Mouse (Mus musculus) MEL (cell line): ENCODE measurements around the gene 4933428G20Rik. TPM values are rescaled to one million over a fixed set of nuclear protein-coding genes. Genes with fewer than 3 reads are reported as not detected.

Source experiments
- DNase-seq: peaks from one replicate; pipeline ENCODE4 v3.0.0; 2011; ENCODE audit warnings: low read depth, low spot score
- H3K27ac ChIP-seq: 2 replicates; pipeline ENCODE4 v1.5.1; 2012; ENCODE audit warnings: low read depth, mild to moderate bottlenecking, control low read depth, low read length, moderate library complexity; ENCODE audit not compliant: control insufficient read depth
- H3K27me3 ChIP-seq, 2 experiments: fragments of 150-350 bp in 1 of 2; sonication (generic) in 1 of 2; 2 replicates each; pipeline ENCODE4 v1.6.1; 2012; ENCODE audit warnings: low read length in 2 of 2, mild to moderate bottlenecking in 2 of 2, improper control_type of control experiment in 1 of 2, moderate library complexity in 1 of 2; ENCODE audit not compliant: insufficient read depth in 2 of 2, control insufficient read depth in 1 of 2
- H3K36me3 ChIP-seq, 2 experiments: 2 replicates each; pipeline ENCODE4 v1.6.1; 2012 to 2014; ENCODE audit warnings: low read length in 2 of 2, improper control_type of control experiment in 1 of 2, inconsistent platforms in 1 of 2, mild to moderate bottlenecking in 1 of 2; ENCODE audit not compliant: insufficient read depth in 2 of 2, control insufficient read depth in 1 of 2
- H3K4me1 ChIP-seq, 2 experiments: fragments of 150-350 bp in 1 of 2; sonication (generic) in 1 of 2; 2 replicates each; pipeline ENCODE4 v1.6.1; 2012; ENCODE audit warnings: low read length in 2 of 2, improper control_type of control experiment in 1 of 2, mild to moderate bottlenecking in 1 of 2; ENCODE audit not compliant: insufficient read depth in 2 of 2, control insufficient read depth in 1 of 2
- H3K4me3 ChIP-seq, 2 experiments: fragments of 150-350 bp in 1 of 2; sonication (generic) in 1 of 2; 2 replicates each; pipeline ENCODE4 v1.5.1; 2012; ENCODE audit warnings: low read depth in 2 of 2, low read length in 2 of 2, mild to moderate bottlenecking in 2 of 2, moderate library complexity in 2 of 2, control low read depth in 1 of 2, improper control_type of control experiment in 1 of 2; ENCODE audit not compliant: control insufficient read depth in 1 of 2, insufficient read depth in 1 of 2
- H3K79me2 ChIP-seq: 2 replicates; pipeline ENCODE4 v1.6.1; 2012; ENCODE audit warnings: mild to moderate bottlenecking, low read length, moderate library complexity; ENCODE audit not compliant: control insufficient read depth, poor library complexity, insufficient read depth
- H3K9ac ChIP-seq: 2 replicates; pipeline ENCODE4 v1.6.1; 2012; ENCODE audit warnings: low read depth, mild to moderate bottlenecking, control low read depth, low read length, moderate library complexity; ENCODE audit not compliant: control insufficient read depth, poor library complexity, severe bottlenecking
- H3K9me3 ChIP-seq: fragments of 150-350 bp; sonication (generic); replicated peaks from 2 replicates; pipeline ENCODE4 v1.6.1; 2012; ENCODE audit warnings: mild to moderate bottlenecking, low read length, improper control_type of control experiment, moderate library complexity; ENCODE audit not compliant: insufficient read depth
- BHLHE40 ChIP-seq: IDR thresholded peaks from 2 replicates; pipeline ENCODE4 v1.6.1; 2012; ENCODE audit warnings: low read depth, mild to moderate bottlenecking, inconsistent platforms, low read length, improper control_type of control experiment, borderline replicate concordance
- CTCF ChIP-seq, 3 experiments: IDR thresholded peaks in 2 of 3; conservative IDR thresholded peaks in 1 of 3; 2 replicates each; pipeline ENCODE4 v1.5.1; 2011 to 2012; ENCODE audit warnings: low read length in 3 of 3, low read depth in 2 of 3, mild to moderate bottlenecking in 2 of 3, improper control_type of control experiment in 1 of 3, inconsistent platforms in 1 of 3, mixed read lengths in 1 of 3, moderate library complexity in 1 of 3; ENCODE audit not compliant: control insufficient read depth in 1 of 3, insufficient read depth in 1 of 3, poor library complexity in 1 of 3, severe bottlenecking in 1 of 3
- ELF1 ChIP-seq: IDR thresholded peaks from 2 replicates; pipeline ENCODE4 v1.6.1; 2014; ENCODE audit warnings: low read depth, mild to moderate bottlenecking, inconsistent platforms, low read length, improper control_type of control experiment, moderate library complexity
- GATA1 ChIP-seq: IDR thresholded peaks from 2 replicates; pipeline ENCODE4 v1.6.1; 2011; ENCODE audit warnings: low read depth, low read length, improper control_type of control experiment
- HCFC1 ChIP-seq: IDR thresholded peaks from 2 replicates; pipeline ENCODE4 v1.6.1; 2012; ENCODE audit warnings: low read depth, mild to moderate bottlenecking, inconsistent platforms, low read length, improper control_type of control experiment, moderate library complexity
- MAFK ChIP-seq: IDR thresholded peaks from 2 replicates; pipeline ENCODE4 v1.6.1; 2011; ENCODE audit warnings: low read depth, mild to moderate bottlenecking, low read length, improper control_type of control experiment, borderline replicate concordance
- MAX ChIP-seq: IDR thresholded peaks from 2 replicates; pipeline ENCODE4 v1.6.1; 2011; ENCODE audit warnings: low read length, improper control_type of control experiment
- MAZ ChIP-seq: IDR thresholded peaks from 2 replicates; pipeline ENCODE4 v1.6.1; 2012; ENCODE audit warnings: low read depth, mild to moderate bottlenecking, inconsistent platforms, low read length, improper control_type of control experiment
- MEF2A ChIP-seq: IDR thresholded peaks from 2 replicates; pipeline ENCODE4 v1.6.1; 2014; ENCODE audit warnings: low read depth, mild to moderate bottlenecking, inconsistent platforms, low read length, improper control_type of control experiment; ENCODE audit not compliant: poor library complexity, insufficient replicate concordance, severe bottlenecking; ENCODE audit errors: extremely low read depth
- NELFE ChIP-seq: IDR thresholded peaks from 2 replicates; pipeline ENCODE4 v1.6.1; 2011; ENCODE audit warnings: low read depth, low read length, improper control_type of control experiment
- POLR2A ChIP-seq, 2 experiments: IDR thresholded peaks; 2 replicates each; pipeline ENCODE4 v1.6.1; 2011 to 2012; ENCODE audit warnings: low read length in 2 of 2, mild to moderate bottlenecking in 2 of 2, control low read depth in 1 of 2, improper control_type of control experiment in 1 of 2, low read depth in 1 of 2, moderate library complexity in 1 of 2; ENCODE audit not compliant: control insufficient read depth in 1 of 2, insufficient read depth in 1 of 2, poor library complexity in 1 of 2
- POLR2AphosphoS2 ChIP-seq: IDR thresholded peaks from 2 replicates; pipeline ENCODE4 v1.6.1; 2011; ENCODE audit warnings: low read length, improper control_type of control experiment
- POLR2AphosphoS5 ChIP-seq: IDR thresholded peaks from 2 replicates; pipeline ENCODE4 v1.6.1; 2012; ENCODE audit warnings: low read depth, borderline replicate concordance, mild to moderate bottlenecking, inconsistent platforms, low read length, moderate library complexity, mixed read lengths
- SIN3A ChIP-seq: IDR thresholded peaks from 2 replicates; pipeline ENCODE4 v1.6.1; 2012; ENCODE audit warnings: low read length, improper control_type of control experiment, inconsistent platforms
- SMC3 ChIP-seq: IDR thresholded peaks from 2 replicates; pipeline ENCODE4 v1.6.1; 2011; ENCODE audit warnings: low read depth, low read length, improper control_type of control experiment
- TAL1 ChIP-seq: IDR thresholded peaks from 2 replicates; pipeline ENCODE4 v1.6.1; 2012; ENCODE audit warnings: mild to moderate bottlenecking, inconsistent platforms, low read length, moderate library complexity, mixed read lengths
- TBP ChIP-seq: IDR thresholded peaks from 2 replicates; pipeline ENCODE4 v1.8.0; 2011; ENCODE audit warnings: low read depth, low read length, improper control_type of control experiment
- USF1 ChIP-seq: IDR thresholded peaks from 2 replicates; pipeline ENCODE4 v1.6.1; 2014; ENCODE audit warnings: low read depth, mild to moderate bottlenecking, inconsistent platforms, low read length, improper control_type of control experiment, moderate library complexity
- ZC3H11A ChIP-seq: IDR thresholded peaks from 2 replicates; pipeline ENCODE4 v1.6.1; 2012; ENCODE audit warnings: low read depth, mild to moderate bottlenecking, inconsistent platforms, low read length, improper control_type of control experiment
- ZKSCAN1 ChIP-seq: IDR thresholded peaks from 2 replicates; pipeline ENCODE4 v1.6.1; 2012; ENCODE audit warnings: low read depth, mild to moderate bottlenecking, inconsistent platforms, low read length, improper control_type of control experiment, moderate library complexity
- ZMIZ1 ChIP-seq: IDR thresholded peaks from 2 replicates; pipeline ENCODE4 v1.6.1; 2012; ENCODE audit warnings: low read depth, mild to moderate bottlenecking, inconsistent platforms, low read length, improper control_type of control experiment, moderate library complexity
- polyA plus RNA-seq, 2 experiments: library from polyadenylated mRNA; stranded (reverse) in 1 of 2; unstranded in 1 of 2; fragments of >175 nt in 1 of 2; fragments of >200 nt in 1 of 2; gene quantifications; 2 replicates each; pipeline versions ENCODE4 v1.2.1 to v1.2.4; 2012; ENCODE audit warnings: low replicate concordance in 2 of 2, low read depth in 1 of 2; ENCODE audit not compliant: insufficient read length in 2 of 2, insufficient read depth in 1 of 2, missing spikeins in 1 of 2
- total RNA-seq: library from RNA; depleted of rRNA; stranded (reverse); fragments of 300-350 nt; gene quantifications from 2 replicates; pipeline ENCODE4 v1.2.3, GENCODE M21; 2012

The 4933428G20Rik gene
- total and polyA plus RNA-seq, 3 experiments: 0.15 TPM; not detected in 2

- peak; percentile 100 for TF ChIP-seq ZC3H11A
- no peak for TF ChIP-seq USF1
- TF ChIP-seq SMC3: peak; percentile 100
- TF ChIP-seq MEF2A: no peak
- peak; percentile 96 to 100 (median 98) for TF ChIP-seq CTCF (IDR thresholded peaks at IDR 0.05 in 2 of 3, conservative IDR thresholded peaks at IDR 0.05 in 1 of 3; ENCODE audit: control insufficient read depth in 1 of 3, insufficient read depth in 1 of 3, low read depth in 2 of 3, low read length in 3 of 3, poor library complexity in 1 of 3, severe bottlenecking in 1 of 3)
- TF ChIP-seq TBP: 0 out of 2 replicates have a peak, but pooled peaks have one; percentile 31
- TF ChIP-seq, all 39 proteins: peak for 4
- H3K79me2 ChIP-seq: no peaks in the 10 kb centered on the region
- H3K9me3 ChIP-seq: no peaks in the 10 kb centered on the region
- H3K4me3 ChIP-seq: no peak overlapping the region
- H3K9ac ChIP-seq: no peak overlapping the region
- no peaks in the 10 kb centered on the region for H3K27me3 ChIP-seq
- no peaks in the 10 kb centered on the region for H3K4me1 ChIP-seq
- DNase-seq: peak; percentile 91
- no peak overlapping the region for H3K27ac ChIP-seq
- H3K36me3 ChIP-seq: no peaks in the 10 kb centered on the region
Observed at GRCm38 (mm10) chr11:97468639-97469287, 31.4 kb downstream of the 4933428G20Rik start.

GRCm38 (mm10) chr11:97466444-97467160 is 33.5 kb downstream of the 4933428G20Rik start:
- no peaks in the 10 kb centered on the region for H3K27me3 ChIP-seq
- H3K9ac ChIP-seq: no peak overlapping the region
- TF ChIP-seq SMC3: no peak
- no peak for TF ChIP-seq ELF1
- TF ChIP-seq MAZ: no peak

GRCm38 (mm10) chr11:97465957-97466356 is 34.2 kb downstream of the 4933428G20Rik start:
- no peak for TF ChIP-seq POLR2AphosphoS2
- TF ChIP-seq BHLHE40: no peak
- TF ChIP-seq CTCF (IDR thresholded peaks at IDR 0.05 in 2 of 3, conservative IDR thresholded peaks at IDR 0.05 in 1 of 3; ENCODE audit: control insufficient read depth in 1 of 3, insufficient read depth in 1 of 3, low read depth in 2 of 3, low read length in 3 of 3, poor library complexity in 1 of 3, severe bottlenecking in 1 of 3): no peak
- no peak for TF ChIP-seq ZC3H11A
- no peak for TF ChIP-seq ELF1
- TF ChIP-seq TAL1: no peak
- TF ChIP-seq MAFK: no peak
- no peak for TF ChIP-seq NELFE
- TF ChIP-seq USF1: no peak
- no peak for TF ChIP-seq SIN3A
- TF ChIP-seq GATA1: no peak
- no peak for TF ChIP-seq ZMIZ1
- TF ChIP-seq HCFC1: no peak
- no peak for TF ChIP-seq POLR2A (IDR thresholded peaks at IDR 0.05; ENCODE audit: control insufficient read depth in 1 of 2, insufficient read depth in 1 of 2, low read depth in 1 of 2, low read length in 2 of 2, poor library complexity in 1 of 2)
- TF ChIP-seq POLR2AphosphoS5: no peak
- no peak for TF ChIP-seq ZKSCAN1
- TF ChIP-seq MAX: no peak
- TF ChIP-seq, all 39 proteins: peak for 0
- Histone ChIP-seq H3K4me1 (no peaks in the 10 kb centered on the region), H3K4me3 (no peak overlapping the region)

More at GRCm38 (mm10) chr11:97466444-97467160, 33.5 kb downstream of the 4933428G20Rik start:
- Histone ChIP-seq H3K79me2 (no peaks in the 10 kb centered on the region), H3K4me1 (no peaks in the 10 kb centered on the region), H3K4me3 (no peak overlapping the region), H3K27ac (no peak overlapping the region), H3K36me3 (no peaks in the 10 kb centered on the region), H3K9me3 (no peaks in the 10 kb centered on the region)
- no peak for DNase-seq

More at GRCm38 (mm10) chr11:97465957-97466356, 34.2 kb downstream of the 4933428G20Rik start:
- no peaks in the 10 kb centered on the region for H3K9me3 ChIP-seq
- no peak overlapping the region for H3K27ac ChIP-seq
- no peak overlapping the region for H3K9ac ChIP-seq
- DNase-seq: no peak
- no peaks in the 10 kb centered on the region for H3K36me3 ChIP-seq
- H3K79me2 ChIP-seq: no peaks in the 10 kb centered on the region
- no peaks in the 10 kb centered on the region for H3K27me3 ChIP-seq
